Mouse (Mus musculus) kidney, postnatal 10 days (tissue): ENCODE measurements around the gene Zbtb20.
A peak's percentile ranks its signal among the peaks of the same experiment; 100 is the strongest.

Experiments
- DNase-seq: peaks from one replicate; pipeline ENCODE4 v3.0.0; 2021; ENCODE audit warnings: mixed read lengths

Gene Zbtb20

GRCm38 (mm10) chr16:43461745-43462378, 586.2 kb downstream of the Zbtb20 start:
- DNase-seq, result no peak

GRCm38 (mm10) chr16:43462470-43463455, 587.1 kb downstream of the Zbtb20 start:
- DNase-seq, result peak; percentile 49

GRCm38 (mm10) chr16:43463684-43464475, 588.2 kb downstream of the Zbtb20 start:
- DNase-seq, result peak; percentile 27

GRCm38 (mm10) chr16:43464476-43465080, 588.9 kb downstream of the Zbtb20 start:
- peak; percentile 69 for DNase-seq

DNA sequence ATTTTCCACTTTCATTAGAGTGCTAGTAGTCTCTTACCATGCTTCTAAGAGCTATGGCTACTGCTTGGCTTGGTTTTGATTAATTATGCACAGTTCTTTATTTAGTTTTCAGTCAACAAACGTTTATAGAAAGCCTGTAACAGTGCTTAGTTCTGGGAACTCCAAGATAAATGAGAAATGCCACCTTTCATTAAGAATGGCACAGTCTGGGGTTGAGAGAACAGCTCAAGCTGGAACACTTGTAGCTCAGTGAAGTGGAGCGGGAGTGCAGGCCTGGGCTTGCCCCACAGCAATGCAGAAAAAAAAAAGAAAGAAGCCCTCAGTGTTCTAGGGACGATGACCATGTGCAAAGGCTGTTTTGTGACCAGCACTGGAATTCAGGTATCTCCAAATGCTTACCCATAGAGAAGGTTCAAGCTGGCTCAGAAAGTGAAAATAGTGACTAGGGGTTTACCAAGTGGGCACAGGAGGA, 589.7 kb downstream of the Zbtb20 start:
- no peak for DNase-seq

- DNase-seq, result no peak
Measured at GRCm38 (mm10) chr16:43465921-43466748, 590.5 kb downstream of the Zbtb20 start.

- DNase-seq, result no peak
Measured at GRCm38 (mm10) chr16:43466749-43467065, 591.0 kb downstream of the Zbtb20 start.

DNA sequence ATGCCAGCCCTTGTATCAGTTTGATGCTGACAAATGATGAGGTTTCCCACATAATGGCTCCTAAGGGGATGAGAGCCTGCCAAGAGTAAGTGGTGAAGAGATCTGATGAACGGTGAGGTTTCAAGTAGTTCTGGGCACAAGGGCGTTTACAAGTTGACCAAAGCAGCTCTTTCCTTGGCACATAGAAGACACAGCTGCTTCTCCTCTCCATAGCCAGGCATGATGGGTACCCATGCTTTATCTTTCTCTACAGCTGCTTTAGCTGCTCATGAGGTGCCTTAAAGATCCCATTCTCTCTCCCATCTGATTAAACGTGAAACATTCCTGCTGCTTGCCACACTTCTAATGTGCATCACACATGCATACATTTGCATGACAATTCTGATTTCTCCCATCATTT, 595.4 kb downstream of the Zbtb20 start:
- no peak for DNase-seq

DNA sequence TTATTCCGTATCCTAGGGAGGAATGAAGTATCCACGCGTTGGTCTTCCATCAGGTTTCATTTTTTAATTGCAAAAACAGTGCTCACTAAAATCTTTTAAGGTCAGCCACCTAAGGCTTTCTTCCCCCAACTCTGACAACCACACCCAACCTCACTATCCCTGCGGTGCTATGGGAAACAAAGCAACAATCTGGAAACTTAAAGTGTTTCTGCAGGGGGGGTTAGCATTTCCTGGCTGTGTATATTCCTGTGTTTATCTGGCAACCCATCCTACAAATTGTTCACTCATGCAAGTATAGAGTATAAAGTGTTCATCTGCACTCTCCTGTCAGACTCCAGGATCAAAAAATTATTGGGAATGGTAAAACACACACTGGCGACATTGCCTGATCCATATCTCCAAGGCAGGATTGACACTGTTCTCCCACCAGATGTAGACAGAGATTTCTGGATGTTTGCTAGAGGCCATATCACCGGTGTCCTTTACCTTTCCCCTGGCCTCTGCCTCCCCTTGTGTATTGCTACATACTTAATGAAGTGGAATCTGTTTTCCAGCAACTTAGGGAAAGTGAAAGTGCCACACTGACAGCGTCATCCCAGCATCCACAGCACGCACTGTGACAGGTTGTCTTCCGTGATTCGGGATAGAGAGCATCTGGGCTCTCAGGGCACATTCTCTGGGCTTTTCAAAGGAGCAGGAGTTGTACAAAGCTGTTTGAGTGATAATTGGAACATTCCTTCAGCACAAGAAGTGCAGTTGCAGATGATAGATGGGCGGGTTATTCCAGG, 599.5 kb downstream of the Zbtb20 start:
- DNase-seq, result no peak

DNA sequence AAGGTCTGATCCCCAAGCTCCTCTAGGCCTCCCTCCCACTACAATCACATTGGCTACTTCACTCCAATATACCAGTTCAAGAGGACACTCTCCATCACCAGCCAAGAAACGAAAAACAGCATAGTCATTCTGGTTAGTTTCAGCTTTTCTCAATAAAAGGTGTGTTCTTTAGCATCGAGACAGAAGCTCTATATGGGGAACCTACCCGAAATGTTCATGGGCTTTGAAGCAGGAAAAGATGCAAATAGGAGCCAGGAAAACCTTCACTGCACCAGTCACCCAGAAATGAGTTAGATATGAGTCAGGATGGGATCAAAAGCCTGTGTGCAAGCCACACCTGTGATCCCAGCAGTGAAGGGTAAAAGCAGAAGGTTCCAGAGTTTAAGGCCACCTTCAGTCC, 601.2 kb downstream of the Zbtb20 start:
- no peak for DNase-seq

DNA sequence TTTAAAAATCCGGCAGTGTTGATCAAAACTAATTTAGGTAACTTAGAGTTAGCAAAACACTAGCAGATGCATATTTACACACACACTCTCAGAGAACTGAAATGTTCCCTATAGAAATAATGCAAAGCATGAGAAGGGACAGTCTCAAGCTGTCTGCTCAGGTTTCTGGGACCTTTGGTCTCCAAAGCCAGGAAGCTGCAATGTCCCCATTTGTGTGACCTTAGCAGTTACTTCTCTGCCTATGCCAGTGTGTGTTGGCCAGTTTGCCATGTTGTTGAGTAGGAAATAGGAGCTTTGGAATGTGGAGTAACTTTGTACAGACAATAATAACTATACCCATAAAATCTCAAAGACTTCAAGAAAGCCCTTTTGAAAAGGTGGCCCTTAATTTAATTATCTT, 602.7 kb downstream of the Zbtb20 start:
- DNase-seq, result no peak

GRCm38 (mm10) chr16:43480532-43480931, 604.9 kb downstream of the Zbtb20 start:
- DNase-seq, result no peak

- DNase-seq, result no peak
Measured at GRCm38 (mm10) chr16:43482125-43482524, 606.4 kb downstream of the Zbtb20 start.

DNA sequence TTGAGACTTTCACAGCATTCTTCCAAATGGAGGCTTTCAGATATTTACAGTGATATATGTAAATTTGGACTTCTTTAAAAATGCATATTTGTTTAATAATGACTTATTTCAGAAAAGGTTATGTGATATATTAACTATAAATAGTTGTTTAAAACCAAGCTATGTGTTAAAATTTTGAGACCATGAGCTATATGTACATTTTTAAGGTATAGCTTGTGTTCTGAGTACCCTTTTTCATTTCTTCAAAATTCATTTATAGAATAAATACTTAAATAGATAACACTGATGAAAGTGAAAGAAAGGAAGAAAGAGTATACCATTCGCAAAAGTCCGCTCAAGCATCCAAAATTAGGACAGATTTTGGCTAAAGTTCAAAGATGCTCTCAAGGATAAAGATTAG, 607.1 kb downstream of the Zbtb20 start:
- no peak for DNase-seq

DNA sequence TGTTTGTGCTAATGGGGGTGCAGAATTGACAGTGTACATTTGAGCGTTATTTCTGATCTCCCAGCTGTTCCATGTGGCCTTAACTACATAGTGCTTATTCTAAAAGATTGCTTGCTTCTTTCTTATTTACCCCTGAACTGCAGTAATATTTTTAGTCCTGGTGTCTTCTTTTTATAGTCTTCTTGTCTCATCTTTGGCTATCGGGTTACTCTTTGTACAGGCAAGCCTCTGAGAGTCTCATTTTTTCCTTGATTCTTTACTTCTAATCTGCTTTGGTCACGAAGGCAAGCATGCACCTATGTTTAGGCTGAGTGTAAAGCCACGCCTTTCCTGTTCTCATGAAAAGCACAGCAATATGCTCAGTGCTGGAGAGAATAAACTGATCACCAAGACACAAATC, 608.7 kb downstream of the Zbtb20 start:
- DNase-seq, result no peak

DNA sequence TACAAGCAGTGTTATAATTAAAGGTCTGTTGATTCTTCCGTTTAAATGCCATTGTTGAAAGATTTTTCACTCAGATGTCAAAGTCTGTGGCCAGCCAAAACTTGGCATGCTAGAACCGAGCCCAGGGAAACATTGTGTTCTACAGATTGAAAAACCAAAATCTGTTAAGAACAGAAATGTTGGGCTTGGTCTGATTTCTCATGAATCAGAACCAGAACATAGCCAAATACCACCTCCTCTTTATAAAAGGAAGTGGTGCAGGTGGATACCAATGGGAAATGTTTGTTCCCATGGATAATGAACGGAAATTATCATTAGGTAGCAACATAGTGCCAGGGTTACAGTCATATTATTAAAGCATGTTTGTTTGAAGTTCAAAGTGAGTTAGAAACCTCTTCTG, 613.7 kb downstream of the Zbtb20 start:
- no peak for DNase-seq

DNA sequence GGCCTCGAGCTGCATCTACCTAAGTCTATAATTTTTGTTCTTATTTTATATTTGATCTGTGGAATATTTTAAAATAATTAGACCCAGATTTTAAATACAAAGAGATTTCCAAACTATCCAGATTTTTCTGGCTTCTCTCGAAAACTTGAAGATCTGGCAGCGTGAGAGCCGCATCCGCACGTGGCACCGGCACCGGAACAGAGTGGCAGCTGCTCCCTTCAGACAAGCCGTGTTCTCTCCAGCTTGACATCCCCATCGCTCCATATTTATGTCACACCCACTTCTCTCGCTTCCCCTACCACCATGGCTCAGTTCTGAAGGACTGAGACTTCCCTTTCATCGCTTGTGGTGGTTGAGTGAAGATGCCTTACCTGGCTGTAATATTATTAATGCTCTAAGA, 614.3 kb downstream of the Zbtb20 start:
- DNase-seq, result no peak

DNA sequence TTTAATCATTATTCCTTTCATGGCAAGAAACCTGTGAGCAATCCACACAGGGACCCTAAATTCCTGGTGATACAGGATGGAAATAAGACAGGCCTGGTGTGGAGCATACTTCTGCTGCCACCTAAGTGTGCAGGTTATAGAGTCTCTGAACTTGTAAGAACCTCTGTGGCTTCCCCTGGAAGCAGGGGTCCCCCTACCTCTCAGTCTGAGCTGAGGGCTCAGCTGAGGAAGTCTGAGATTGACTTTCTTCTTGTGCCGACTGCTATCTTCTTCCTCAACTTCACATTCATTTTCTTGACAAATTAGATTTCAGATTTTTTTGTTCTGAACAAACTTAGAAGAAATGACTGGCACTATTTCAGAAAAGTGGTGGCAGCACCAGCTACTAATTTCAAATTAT, 617.2 kb downstream of the Zbtb20 start:
- DNase-seq, result no peak

- DNase-seq, result no peak
Measured at GRCm38 (mm10) chr16:43493596-43494385, 618.1 kb downstream of the Zbtb20 start.

DNA sequence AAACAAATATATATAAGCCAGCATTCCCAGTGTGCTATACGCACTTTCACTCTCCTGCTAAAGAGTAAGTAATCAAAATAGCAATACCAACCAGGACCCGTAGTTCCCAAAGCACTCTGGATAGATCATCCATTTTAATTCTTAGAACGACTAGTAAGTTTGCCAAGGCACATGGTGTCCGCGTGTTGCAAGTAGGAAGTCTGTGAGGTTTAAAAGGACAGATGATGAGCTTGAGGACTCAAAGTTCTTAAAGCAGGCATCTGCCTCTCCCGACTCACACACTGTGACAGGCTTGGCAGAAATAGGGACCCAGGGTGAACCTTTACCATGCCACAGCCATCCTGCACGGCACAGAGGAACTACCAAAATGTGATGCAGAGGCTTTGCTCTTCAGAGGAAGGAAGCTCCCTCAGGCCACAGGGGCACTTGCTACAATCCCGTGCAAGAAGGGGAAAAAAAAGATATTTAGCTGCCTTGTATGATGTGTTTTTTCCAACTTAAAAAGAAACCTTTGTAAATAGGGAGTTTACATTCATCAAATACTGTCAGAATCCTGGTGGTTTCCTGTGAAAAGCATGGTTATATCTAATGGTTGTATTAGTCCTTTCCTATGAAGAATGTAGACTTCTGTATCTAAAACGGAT, 619.6 kb downstream of the Zbtb20 start:
- DNase-seq, result no peak
